Mouse (Mus musculus) thymus, adult 2 months (tissue): ENCODE results near the gene Fkbp10.

Experiments used
- CTCF ChIP-seq: fragments of 200-500 bp; IDR thresholded peaks from 2 replicates; pipeline ENCODE4 v1.5.1; 2012; ENCODE audit warnings: mild to moderate bottlenecking, control low read depth, low read length, moderate library complexity, borderline replicate concordance; ENCODE audit not compliant: control insufficient read depth, poor library complexity, insufficient read depth; ENCODE audit errors: extremely low read depth
- POLR2A ChIP-seq: fragments of 200-500 bp; IDR thresholded peaks from 2 replicates; pipeline ENCODE4 v1.6.1; 2012; ENCODE audit warnings: mild to moderate bottlenecking, low read length, control low read depth, moderate library complexity; ENCODE audit not compliant: control insufficient read depth, poor library complexity, insufficient read depth; ENCODE audit errors: extremely low read depth

- no peak for TF ChIP-seq CTCF
- no peak for TF ChIP-seq POLR2A
Measured at GRCm38 (mm10) chr11:100442625-100443024, 27.1 kb downstream of the Fkbp10 start.
